Mouse (Mus musculus) brain, embryonic 18.5 days (tissue): ENCODE results near the gene Gm37240.
"Not testable (repeated sequence)": the region's sequence is repeated elsewhere in the genome, so short reads cannot be mapped to it uniquely, and the experiment has no call there.

Experiments used
- DNase-seq: peaks from one replicate; pipeline ENCODE4 v3.0.0-alpha.2; 2012; ENCODE audit warnings: low read depth, low spot score

The Gm37240 gene

GRCm38 (mm10) chr3:84562911-84563310, 1324.4 kb downstream of the Gm37240 start:
- not testable (repeated sequence) for DNase-seq

DNA sequence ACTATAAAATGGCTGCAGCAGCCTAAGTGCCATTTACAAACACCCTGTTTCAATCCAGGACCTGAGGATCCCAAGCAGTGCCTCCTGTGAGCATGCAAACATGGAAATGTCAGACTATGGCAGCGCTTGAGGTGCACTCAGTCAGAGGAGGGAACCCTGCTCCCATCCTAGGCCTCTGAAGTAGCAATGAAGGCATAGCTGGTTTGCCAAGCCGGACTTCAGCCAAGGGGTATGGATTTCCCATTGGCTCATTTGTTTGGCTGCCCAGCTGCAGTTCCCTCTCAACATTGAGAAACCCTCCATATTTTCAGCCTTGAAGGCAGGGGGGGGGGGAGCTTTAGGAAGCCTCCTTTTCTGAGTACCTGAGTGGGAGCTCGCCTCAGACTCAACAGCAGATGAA, 1329.0 kb downstream of the Gm37240 start:
- no peak for DNase-seq

- no peak for DNase-seq
Observed at GRCm38 (mm10) chr3:84555780-84556179, 1331.5 kb downstream of the Gm37240 start.

DNA sequence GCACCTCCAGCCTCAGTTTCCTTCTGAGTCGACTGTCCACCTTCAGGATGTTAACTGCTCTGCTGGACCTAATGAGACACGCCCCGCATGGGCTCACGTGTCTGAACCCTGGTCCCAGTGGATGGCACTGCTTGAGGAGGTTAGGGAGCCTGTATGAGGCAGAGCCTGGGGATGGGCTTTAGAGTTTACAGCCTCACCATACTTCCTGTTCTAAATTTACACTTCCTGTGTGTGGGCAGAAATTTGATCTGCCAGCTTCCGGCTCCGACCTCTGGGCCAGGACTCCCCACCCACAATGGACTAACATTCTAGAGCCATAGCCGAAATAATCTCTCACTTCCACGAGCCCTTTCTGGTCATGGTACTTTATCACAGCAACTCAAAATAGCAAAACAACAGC, 1340.1 kb downstream of the Gm37240 start:
- no peak for DNase-seq

DNA sequence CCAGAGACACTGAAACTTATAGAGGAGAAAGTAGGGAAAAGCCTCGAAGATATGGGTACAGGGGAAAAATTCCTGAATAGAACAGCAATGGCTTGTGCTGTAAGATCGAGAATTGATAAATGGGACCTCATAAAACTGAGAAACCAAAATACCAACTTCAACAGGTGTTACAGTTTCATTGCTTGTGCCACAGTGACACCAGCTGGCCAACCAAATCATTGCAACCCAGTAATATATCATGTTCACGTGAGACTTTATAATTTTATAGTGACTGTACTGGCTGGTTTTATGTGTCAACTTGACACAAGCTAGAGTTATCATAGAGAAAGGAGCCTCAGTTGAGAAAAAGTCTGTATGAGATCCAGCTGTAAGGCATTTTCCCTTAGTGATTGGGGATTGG, 1344.9 kb downstream of the Gm37240 start:
- DNase-seq: peak; percentile 6

GRCm38 (mm10) chr3:84541881-84542280, 1345.4 kb downstream of the Gm37240 start:
- no peak for DNase-seq

GRCm38 (mm10) chr3:84540640-84541039, 1346.7 kb downstream of the Gm37240 start:
- DNase-seq: no peak

DNA sequence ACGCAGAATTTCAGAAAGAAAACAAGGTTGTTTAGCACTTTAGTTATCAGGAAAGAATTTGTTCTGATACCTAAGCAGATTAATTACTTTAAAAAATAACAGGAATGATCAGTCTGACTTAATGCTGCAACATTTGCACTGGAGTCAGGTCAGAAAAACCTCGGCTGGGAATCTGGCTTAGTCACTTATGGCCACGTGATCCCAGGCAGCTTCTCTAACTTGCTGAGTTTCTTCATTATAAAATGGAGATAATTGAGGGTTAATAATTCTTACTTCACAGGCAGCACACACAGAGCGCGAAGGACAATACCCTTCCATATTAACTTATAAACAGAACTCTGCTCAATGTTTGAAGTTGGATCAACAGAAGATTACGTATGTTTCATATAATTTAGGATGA, 1350.3 kb downstream of the Gm37240 start:
- no peak for DNase-seq

GRCm38 (mm10) chr3:84533227-84533626, 1354.1 kb downstream of the Gm37240 start:
- DNase-seq: no peak

- no peak for DNase-seq
Observed at GRCm38 (mm10) chr3:84529021-84529420, 1358.3 kb downstream of the Gm37240 start.

DNA sequence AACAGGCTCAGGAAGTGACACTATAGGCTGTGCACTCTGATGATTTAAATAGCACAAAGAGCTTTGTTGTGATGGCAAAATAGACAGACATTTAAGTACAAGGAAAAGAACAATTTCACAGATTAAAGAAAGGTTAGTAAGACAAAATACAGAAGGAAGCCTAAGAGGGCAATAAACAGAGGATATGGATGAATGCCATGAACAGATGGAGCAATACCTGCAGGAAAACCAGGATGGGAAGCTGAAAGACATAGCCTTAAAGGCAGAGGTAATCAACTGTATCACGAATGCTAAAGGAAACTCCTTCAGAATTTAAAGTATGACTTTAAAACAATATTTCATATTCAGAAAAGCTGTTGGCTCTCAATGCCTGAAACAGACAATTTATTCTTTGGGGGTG, 1362.4 kb downstream of the Gm37240 start:
- no peak for DNase-seq

- no peak for DNase-seq
Observed at GRCm38 (mm10) chr3:84516163-84516562, 1371.2 kb downstream of the Gm37240 start.

DNA sequence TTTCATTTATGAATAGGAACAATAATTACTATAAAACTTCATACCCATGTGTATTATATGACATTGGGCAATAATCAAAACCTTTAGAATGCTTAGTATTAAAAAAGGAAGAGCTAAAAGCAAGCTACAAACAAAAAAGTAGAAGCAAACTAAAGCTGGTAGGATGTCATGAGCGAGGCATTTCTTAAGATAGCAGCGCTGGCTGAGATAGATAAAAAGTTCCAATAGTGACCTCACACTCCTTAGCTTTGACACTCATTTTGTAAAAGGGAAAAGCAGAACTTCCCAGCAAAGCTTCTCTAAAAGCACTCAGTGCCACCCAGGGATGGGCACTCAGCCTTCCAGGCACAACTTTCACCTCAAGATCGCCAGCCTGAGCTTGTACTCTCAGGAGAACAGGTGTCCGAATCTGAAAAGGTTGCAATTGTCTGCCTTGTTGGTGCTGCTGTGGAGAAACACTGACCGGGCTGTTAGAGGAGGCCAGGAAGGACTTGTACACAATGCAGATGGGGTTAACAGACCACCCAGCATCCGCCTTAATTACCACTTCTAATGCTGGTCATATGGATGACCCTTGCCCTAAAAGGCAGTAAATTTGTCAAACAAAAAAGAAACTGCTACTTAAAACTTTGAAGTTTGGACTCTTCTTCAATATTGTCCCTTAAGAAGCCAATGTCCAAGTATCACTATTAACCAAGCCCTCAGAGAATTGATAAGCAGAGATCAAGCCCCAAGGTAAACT, 1374.4 kb downstream of the Gm37240 start:
- DNase-seq: no peak

DNA sequence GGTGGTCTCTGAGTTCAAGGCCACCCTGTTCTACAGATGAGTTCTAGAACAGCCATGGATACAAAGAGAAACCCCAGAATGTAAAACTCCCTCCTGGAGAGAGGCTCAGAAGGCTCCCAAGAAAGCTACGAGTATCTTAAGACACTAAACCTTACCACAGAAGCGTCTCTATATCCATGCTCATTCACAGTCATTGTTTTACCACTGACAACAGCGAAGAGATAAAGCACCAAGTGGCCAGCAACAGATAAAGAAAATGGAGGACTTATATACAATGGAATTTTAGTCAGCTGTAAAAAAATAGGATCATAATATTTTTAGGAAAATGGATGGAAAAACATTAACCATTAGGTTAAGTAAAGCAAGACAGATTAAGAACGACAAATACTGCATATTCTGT, 1382.1 kb downstream of the Gm37240 start:
- DNase-seq: no peak

- DNase-seq: no peak
Observed at GRCm38 (mm10) chr3:84504291-84504690, 1383.0 kb downstream of the Gm37240 start.

- DNase-seq: no peak
Observed at GRCm38 (mm10) chr3:84502101-84502500, 1385.2 kb downstream of the Gm37240 start.

DNA sequence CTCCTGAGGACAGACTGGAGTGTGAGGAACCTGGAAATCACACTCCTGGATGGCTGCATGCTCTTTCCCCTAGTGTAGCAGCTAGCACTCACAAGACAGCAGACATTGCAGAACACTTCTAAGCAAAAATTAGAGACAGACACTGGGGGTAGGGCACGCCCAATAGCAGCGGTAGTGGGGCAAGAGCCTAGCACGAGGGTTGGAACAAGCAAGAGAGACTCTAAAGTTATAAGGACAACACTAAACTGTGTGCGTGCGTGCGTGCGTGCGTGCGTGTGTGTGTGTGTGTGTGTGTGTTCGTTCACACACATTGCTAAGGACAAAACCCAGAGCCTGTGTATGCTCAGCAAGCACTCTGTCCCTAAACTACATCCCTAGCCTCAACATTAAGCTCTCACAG, 1386.8 kb downstream of the Gm37240 start:
- no peak for DNase-seq

DNA sequence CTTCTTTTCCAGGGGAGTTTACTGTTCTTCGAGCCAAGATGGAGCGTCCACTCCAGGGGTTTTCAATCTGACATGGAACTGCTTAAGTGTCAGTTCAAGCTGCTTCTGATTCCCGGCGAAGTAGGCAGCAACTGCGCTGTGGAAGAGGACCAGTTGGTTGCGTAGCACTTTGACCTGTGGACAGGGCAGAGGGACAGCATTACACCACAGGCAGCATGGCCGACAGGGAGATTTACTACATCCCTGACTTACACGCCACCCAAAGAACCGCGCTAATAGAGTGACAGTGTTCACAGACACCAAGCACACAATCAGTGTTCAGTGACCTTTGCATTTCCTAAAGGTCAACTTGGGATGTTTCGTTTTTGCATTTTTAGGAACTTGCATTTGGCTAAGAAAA, 1389.6 kb downstream of the Gm37240 start:
- no peak for DNase-seq

- no peak for DNase-seq
Observed at GRCm38 (mm10) chr3:84492657-84493056, 1394.7 kb downstream of the Gm37240 start.

DNA sequence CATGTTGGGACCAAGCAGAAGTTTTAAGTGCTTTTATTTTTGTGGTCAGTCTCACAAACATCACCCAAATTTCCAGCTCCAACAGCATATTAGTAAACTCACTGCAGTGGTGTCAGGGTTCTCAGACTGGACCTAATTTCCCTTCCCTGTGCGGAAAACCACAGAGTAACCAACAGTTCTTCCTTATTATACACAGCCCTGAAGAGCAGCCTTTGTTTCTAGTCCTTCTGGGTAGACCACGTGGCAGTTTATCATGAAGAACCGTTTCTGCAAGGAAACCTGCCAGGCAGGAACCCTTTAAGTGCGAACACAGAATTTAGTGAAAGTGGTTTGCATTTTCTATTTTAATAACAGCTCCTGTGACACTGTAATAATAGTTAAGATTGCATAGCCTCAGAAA, 1395.2 kb downstream of the Gm37240 start:
- no peak for DNase-seq

DNA sequence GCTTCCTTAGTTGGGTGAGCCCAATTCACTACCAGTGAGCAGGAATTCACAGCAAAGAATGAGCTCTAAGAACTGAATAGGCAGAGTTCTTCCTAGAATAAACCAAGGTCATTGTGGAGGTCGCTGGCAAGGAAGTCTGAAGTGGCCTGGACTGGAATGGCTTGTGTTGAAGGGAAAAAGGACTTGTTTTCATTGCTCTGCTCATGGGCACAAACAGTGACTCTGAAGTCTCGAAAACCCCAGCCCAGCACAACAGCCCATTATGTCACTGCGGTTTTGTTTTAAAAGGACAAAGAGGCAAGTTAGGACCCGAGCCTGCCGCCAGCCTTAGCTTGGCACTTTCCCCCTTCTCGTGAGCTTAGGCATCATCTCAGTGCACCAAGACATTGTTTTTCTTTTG, 1398.6 kb downstream of the Gm37240 start:
- no peak for DNase-seq

DNA sequence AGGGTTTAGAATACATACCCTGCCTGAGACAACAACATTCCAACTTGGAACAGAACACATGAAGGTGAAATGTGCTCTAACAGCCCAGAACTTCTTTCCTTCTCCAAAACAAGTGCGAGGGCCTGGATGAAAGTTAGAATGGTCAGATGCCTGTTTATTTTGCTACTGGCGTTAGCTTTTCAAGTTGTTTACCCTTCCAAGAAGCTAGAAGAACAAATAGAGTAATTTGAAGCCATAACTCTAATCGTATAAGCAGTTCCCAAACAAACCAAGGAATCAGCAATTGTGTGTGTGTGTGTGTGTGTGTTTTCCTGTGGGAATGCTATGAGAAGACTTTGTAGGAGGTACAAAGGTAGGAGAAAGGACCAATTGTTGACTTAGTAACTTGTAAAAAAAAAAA, 1402.4 kb downstream of the Gm37240 start:
- DNase-seq: no peak

DNA sequence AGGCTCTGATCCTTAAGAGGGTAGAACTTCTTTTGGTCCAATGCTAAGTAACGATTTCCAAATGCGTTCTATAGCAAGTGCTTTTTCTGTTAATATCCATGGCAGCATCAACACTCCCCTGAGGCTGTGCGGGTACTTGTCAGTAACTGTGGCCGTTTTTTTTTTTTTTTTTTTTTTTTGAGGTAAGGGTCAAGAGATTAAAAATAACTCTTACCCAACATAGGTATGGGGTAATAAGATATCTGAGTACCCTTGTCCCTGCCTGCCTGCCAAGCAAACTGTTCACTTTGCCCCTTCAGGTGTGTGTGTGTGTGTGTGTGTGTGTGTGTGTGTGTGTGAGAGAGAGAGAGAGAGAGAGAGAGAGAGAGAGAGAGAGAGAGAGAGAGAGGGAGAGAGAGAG, 1403.0 kb downstream of the Gm37240 start:
- DNase-seq: no peak

GRCm38 (mm10) chr3:84482121-84482520, 1405.2 kb downstream of the Gm37240 start:
- DNase-seq: no peak
